Mouse (Mus musculus) liver, embryonic 11.5 days (tissue): Measurements from ENCODE around the gene Ggct. TPM values are rescaled to one million over a fixed set of nuclear protein-coding genes. Genes with fewer than 3 reads are reported as not detected.
A peak's percentile ranks its signal among the peaks of the same experiment; 100 is the strongest.

Experiments
- ATAC-seq: fragments of 200-750 bp; cut with Nextera tagmentation; replicated peaks from 2 replicates; pipeline ENCODE4 v1.8.0; 2017; ENCODE audit warnings: moderate number of reproducible peaks, mild to moderate bottlenecking, moderate TSS enrichment, moderate library complexity; ENCODE audit not compliant: low FRiP score
- DNase-seq: peaks from one replicate; pipeline ENCODE4 v3.0.0-alpha.2; 2017; ENCODE audit warnings: low spot score
- H3K27ac ChIP-seq: fragments of 300-500 bp; sonication (generic); 2 replicates; pipeline ENCODE4 v1.5.1; 2014; ENCODE audit warnings: mild to moderate bottlenecking, low read depth, low read length, control low read depth
- H3K27me3 ChIP-seq: fragments of 300-500 bp; sonication (generic); replicated peaks from 2 replicates; pipeline ENCODE4 v1.6.1; 2014; ENCODE audit warnings: low read length, mixed read lengths; ENCODE audit not compliant: control insufficient read depth, insufficient read depth
- H3K36me3 ChIP-seq: fragments of 300-500 bp; sonication (generic); 2 replicates; pipeline ENCODE4 v1.6.1; 2014; ENCODE audit warnings: mild to moderate bottlenecking, low read length, moderate library complexity, mixed read lengths; ENCODE audit not compliant: control insufficient read depth, insufficient read depth
- H3K4me1 ChIP-seq: fragments of 300-500 bp; sonication (generic); replicated peaks from 2 replicates; pipeline ENCODE4 v1.6.1; 2014; ENCODE audit warnings: low read length, mixed read lengths; ENCODE audit not compliant: control insufficient read depth, insufficient read depth
- H3K4me2 ChIP-seq: fragments of 300-500 bp; sonication (generic); 2 replicates; pipeline ENCODE4 v1.6.1; 2014; ENCODE audit warnings: mild to moderate bottlenecking, control low read depth, moderate library complexity
- H3K4me3 ChIP-seq: fragments of 300-500 bp; sonication (generic); 2 replicates; pipeline ENCODE4 v1.5.1; 2014; ENCODE audit warnings: low read depth, low read length, control low read depth
- H3K9ac ChIP-seq: fragments of 300-500 bp; sonication (generic); 2 replicates; pipeline ENCODE4 v1.6.1; 2014; ENCODE audit warnings: low read depth, low read length, control low read depth
- H3K9me3 ChIP-seq: fragments of 300-500 bp; sonication (generic); 2 replicates; pipeline ENCODE4 v1.6.1; 2016; ENCODE audit warnings: low read length, inconsistent platforms, mixed read lengths; ENCODE audit not compliant: control insufficient read depth
- WGBS: fragments of 180-500 bp; shearing (Covaris S2); extraction: QIAGEN DNeasy Blood & Tissue Kit; methylation state at CpG from one replicate; pipeline ENCODE4 v1.1.7; 2014; 5-methylcytosine and 5-hydroxymethylcytosine counted together
- polyA plus RNA-seq: library from polyadenylated mRNA; unstranded; fragments of >200 nt; fragmentation: Nextera tagmentation; extraction: Ambion mirVana; gene quantifications from 2 replicates; pipeline ENCODE4 v1.2.1, GENCODE M21; 2014

Ggct gene
- polyA plus RNA-seq, result 11.8 TPM in 2 replicates

- peak within 1 kb of the TSS; percentile 68 for H3K9ac ChIP-seq
- ATAC-seq (peak; percentile 100), DNase-seq (peak; percentile 91)
- 1% methylated on average over 41 of the region's 41 CpGs for WGBS
- no peak within 1 kb of the TSS for H3K27ac ChIP-seq
- H3K4me3 ChIP-seq, result peak within 1 kb of the TSS; percentile 66
- no peaks in the 10 kb centered on the region for H3K27me3 ChIP-seq
- no peaks in the 10 kb centered on the region for H3K36me3 ChIP-seq
- H3K4me1 ChIP-seq, result peaks cover 14% of the 10 kb centered on the region
- H3K4me2 ChIP-seq, result peak within 1 kb of the TSS; percentile 94
- H3K9me3 ChIP-seq, result no peaks in the 10 kb centered on the region
Observed at GRCm38 (mm10) chr6:54992734-54993260, at the start of gene Ggct. Gene Ggct (minus strand): TSS chr6:54992950.

DNA sequence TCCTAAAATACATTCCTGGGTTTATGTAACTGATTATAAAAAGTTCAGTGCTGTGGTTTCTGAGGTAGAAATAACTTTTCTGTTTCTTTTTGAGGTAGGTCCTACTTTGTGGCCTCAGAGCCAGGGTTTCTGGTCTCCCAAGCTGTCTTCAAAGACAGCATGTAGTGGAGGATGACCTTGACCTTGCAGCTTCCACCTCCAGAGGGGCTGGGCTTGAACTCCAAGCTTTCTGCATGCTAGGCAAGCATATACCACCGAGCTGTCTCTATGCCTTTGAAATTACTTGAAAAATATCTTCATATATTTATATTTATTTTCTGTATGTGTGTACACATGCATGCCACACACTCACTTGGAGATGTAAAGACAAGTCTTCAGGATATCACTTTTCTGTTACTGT, 47.3 kb upstream of the Ggct start:
- peaks cover 15% of the 10 kb centered on the region; the same call in 1 of the 2 replicates for H3K4me1 ChIP-seq
- DNase-seq (no peak), ATAC-seq (no peak)
- peak overlapping the region; percentile 83 for H3K4me2 ChIP-seq
- H3K27ac ChIP-seq, result no peak overlapping the region
- no peaks in the 10 kb centered on the region for H3K36me3 ChIP-seq
- 69% methylated on average over 1 of the region's 1 CpGs for WGBS
- H3K27me3 ChIP-seq, result no peaks in the 10 kb centered on the region
- no peak overlapping the region for H3K9ac ChIP-seq
- no peak overlapping the region for H3K4me3 ChIP-seq
- H3K9me3 ChIP-seq, result no peaks in the 10 kb centered on the region

DNA sequence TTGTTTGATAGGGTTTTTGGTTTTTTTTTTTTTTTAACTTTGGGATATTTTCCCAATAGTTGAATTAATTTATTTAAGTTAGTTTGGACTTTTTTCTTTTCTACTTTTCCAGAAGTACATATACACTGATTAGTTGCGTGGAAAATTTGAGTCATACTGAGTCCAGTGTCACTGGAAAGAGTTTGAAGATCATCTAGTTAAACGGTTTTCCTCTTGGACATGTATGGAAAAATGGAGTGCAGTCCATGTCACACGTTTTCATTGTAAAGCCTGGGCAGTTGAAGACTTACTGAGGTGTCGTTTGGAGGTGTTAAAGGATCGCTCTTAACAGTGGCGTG, 46.7 kb upstream of the Ggct start:
- Histone ChIP-seq H3K36me3 (no peaks in the 10 kb centered on the region), H3K4me1 (peaks cover 15% of the 10 kb centered on the region; the same call in 1 of the 2 replicates), H3K27me3 (no peaks in the 10 kb centered on the region), H3K9ac (peak overlapping the region; percentile 77), H3K4me2 (peak overlapping the region; percentile 83), H3K4me3 (peak overlapping the region; percentile 88), H3K9me3 (no peaks in the 10 kb centered on the region), H3K27ac (no peak overlapping the region)
- WGBS, result 74% methylated on average over 6 of the region's 6 CpGs
- DNase-seq (no peak), ATAC-seq (no peak)

DNA sequence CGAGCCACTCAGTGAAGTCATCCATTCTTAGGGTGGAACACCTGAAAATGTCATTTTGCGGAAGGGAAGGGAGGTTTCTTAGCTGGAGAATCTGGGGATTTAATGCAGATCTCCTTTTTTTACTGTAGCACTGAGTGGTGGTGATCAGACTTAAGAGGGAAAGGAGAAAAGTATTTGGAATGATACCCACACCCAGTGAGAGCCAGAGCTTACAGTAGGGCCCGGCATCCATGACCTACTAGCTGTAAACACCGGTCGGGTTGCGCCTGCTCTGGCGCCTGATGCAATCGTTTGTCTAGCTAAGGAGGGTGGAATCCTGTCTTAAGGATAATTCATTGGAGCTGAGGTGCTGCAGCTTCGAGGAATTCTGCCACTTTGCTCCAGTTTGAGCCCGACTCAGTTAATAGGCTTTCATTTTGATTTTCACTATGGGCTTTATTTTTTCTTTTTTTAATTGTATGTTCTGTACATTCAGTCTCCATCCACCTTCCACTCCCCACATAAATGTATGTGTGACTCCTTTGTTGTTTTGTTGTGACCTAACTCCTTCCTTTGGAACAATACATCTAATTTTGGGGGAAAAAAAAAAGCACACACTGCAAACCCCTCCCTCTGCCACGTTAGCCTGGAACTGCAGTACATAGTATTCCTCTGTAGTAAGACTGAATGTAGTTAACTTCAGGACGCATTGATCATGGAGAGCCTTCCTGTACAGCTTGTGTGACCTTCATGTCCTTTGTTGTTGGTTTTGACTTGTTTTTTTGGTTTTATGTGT, 46.1 kb upstream of the Ggct start:
- H3K27me3 ChIP-seq, result no peaks in the 10 kb centered on the region
- ATAC-seq (peak; percentile 56), DNase-seq (no peak)
- peaks cover 15% of the 10 kb centered on the region; the same call in 1 of the 2 replicates for H3K4me1 ChIP-seq
- peak overlapping the region; percentile 83 for H3K4me2 ChIP-seq
- no peaks in the 10 kb centered on the region for H3K36me3 ChIP-seq
- H3K9ac ChIP-seq, result peak overlapping the region; percentile 77
- WGBS, result 3% methylated on average over 12 of the region's 12 CpGs
- H3K27ac ChIP-seq, result peak overlapping the region; percentile 86
- peak overlapping the region; percentile 88 for H3K4me3 ChIP-seq
- no peaks in the 10 kb centered on the region for H3K9me3 ChIP-seq

GRCm38 (mm10) chr6:55037799-55038670, 45.3 kb upstream of the Ggct start, which contains the start of gene Gars:
Gene Gars (plus strand): TSS chr6:55038007.
- peaks cover 15% of the 10 kb centered on the region; the same call in 1 of the 2 replicates for H3K4me1 ChIP-seq
- ATAC-seq, result peak; percentile 95
- no peaks in the 10 kb centered on the region for H3K36me3 ChIP-seq
- peak within 1 kb of the TSS; percentile 88 for H3K4me3 ChIP-seq
- H3K27me3 ChIP-seq, result no peaks in the 10 kb centered on the region
- H3K4me2 ChIP-seq, result peak within 1 kb of the TSS; percentile 83
- WGBS, result under 1% methylated on average over 81 of the region's 87 CpGs
- no peaks in the 10 kb centered on the region for H3K9me3 ChIP-seq
- peak within 1 kb of the TSS; percentile 77 for H3K9ac ChIP-seq
- peak within 1 kb of the TSS; percentile 86 for H3K27ac ChIP-seq
- peak; percentile 85 for DNase-seq

GRCm38 (mm10) chr6:55036731-55037130, 44.0 kb upstream of the Ggct start:
- Histone ChIP-seq H3K9me3 (no peaks in the 10 kb centered on the region), H3K4me1 (peaks cover 13% of the 10 kb centered on the region; the same call in 1 of the 2 replicates), H3K36me3 (no peaks in the 10 kb centered on the region), H3K27me3 (no peaks in the 10 kb centered on the region), H3K4me2 (no peak overlapping the region; the same call in 1 of the 2 replicates), H3K9ac (no peak overlapping the region; the same call in 1 of the 2 replicates), H3K27ac (no peak overlapping the region), H3K4me3 (no peak overlapping the region)
- DNase-seq (no peak), ATAC-seq (no peak)
- WGBS, result 94% methylated on average over 4 of the region's 4 CpGs

- H3K27ac ChIP-seq, result no peak overlapping the region
- 88% methylated on average over 2 of the region's 2 CpGs for WGBS
- ATAC-seq, result no peak
- no peak overlapping the region for H3K4me3 ChIP-seq
- no peaks in the 10 kb centered on the region for H3K36me3 ChIP-seq
- H3K4me1 ChIP-seq, result no peaks in the 10 kb centered on the region
- no peak overlapping the region for H3K4me2 ChIP-seq
- no peaks in the 10 kb centered on the region for H3K9me3 ChIP-seq
- no peak overlapping the region for H3K9ac ChIP-seq
- H3K27me3 ChIP-seq, result no peaks in the 10 kb centered on the region
- no peak for DNase-seq
Observed at GRCm38 (mm10) chr6:55027642-55028041, 34.9 kb upstream of the Ggct start.

DNA sequence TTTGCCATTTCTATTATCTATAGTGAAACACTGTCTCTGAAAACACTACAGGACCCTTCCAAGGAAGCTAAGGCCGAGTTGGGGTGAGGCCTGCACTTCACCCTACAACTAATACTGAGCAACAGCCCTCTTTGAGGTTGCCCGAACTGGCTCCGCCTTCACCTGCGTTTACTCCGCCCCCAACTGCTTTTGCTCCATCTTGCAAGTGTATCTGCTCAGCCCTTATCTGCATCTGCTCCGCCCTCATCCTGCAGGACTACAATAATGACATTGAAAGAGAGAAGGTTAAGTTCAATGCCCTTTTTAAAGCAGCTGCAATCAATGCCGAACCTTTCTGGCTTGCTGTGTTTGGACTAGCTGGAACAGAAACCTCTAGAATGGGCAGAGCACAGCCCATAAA, 29.1 kb upstream of the Ggct start:
- no peak overlapping the region for H3K4me3 ChIP-seq
- no peaks in the 10 kb centered on the region for H3K27me3 ChIP-seq
- no peak overlapping the region for H3K4me2 ChIP-seq
- no peaks in the 10 kb centered on the region for H3K4me1 ChIP-seq
- no peak overlapping the region for H3K9ac ChIP-seq
- ATAC-seq (no peak), DNase-seq (no peak)
- H3K36me3 ChIP-seq, result no peaks in the 10 kb centered on the region
- no peak overlapping the region for H3K27ac ChIP-seq
- WGBS, result 79% methylated on average over 7 of the region's 7 CpGs
- no peaks in the 10 kb centered on the region for H3K9me3 ChIP-seq
